1 mouse cellular context compared by ENCODE assay signal in genomic region chr9:21962010-21962409, GRCm38 (mm10).
TF ChIP-seq lines count a peak whose summit lies in the region.

No protein-coding gene starts in this region.

TF ChIP-seq in CH12.LX, 34 proteins besides CTCF, POLR2A, EP300 and RAD21:
- no peak for TF ChIP-seq NELFE (IDR thresholded peaks at IDR 0.05; ENCODE audit: low read depth, low read length)
- TF ChIP-seq ZKSCAN1 (IDR thresholded peaks at IDR 0.05; ENCODE audit: borderline replicate concordance, low read depth, low read length) = no peak
- TF ChIP-seq IRF4 (IDR thresholded peaks at IDR 0.05; ENCODE audit: low read depth, low read length) = no peak
